Mouse (Mus musculus) forebrain, embryonic 13.5 days (tissue): ENCODE results near the gene Pknox2. TPM values are rescaled to one million over a fixed set of nuclear protein-coding genes. Genes with fewer than 3 reads are reported as not detected.

Experiments
- ATAC-seq: fragments of 200-750 bp; cut with Nextera tagmentation; 2 replicates; pipeline ENCODE4 v1.8.0; 2017
- H3K27ac ChIP-seq: fragments of 300-500 bp; sonication (generic); 2 replicates; pipeline ENCODE4 v1.5.1; 2015; ENCODE audit warnings: inconsistent platforms, mild to moderate bottlenecking, moderate library complexity
- H3K27me3 ChIP-seq: fragments of 300-500 bp; sonication (generic); 2 replicates; pipeline ENCODE4 v1.6.1; 2015; ENCODE audit warnings: mild to moderate bottlenecking, inconsistent platforms
- H3K36me3 ChIP-seq: fragments of 300-500 bp; sonication (generic); 2 replicates; pipeline ENCODE4 v1.6.1; 2015; ENCODE audit warnings: mild to moderate bottlenecking, inconsistent platforms; ENCODE audit not compliant: poor library complexity, severe bottlenecking
- H3K4me1 ChIP-seq: fragments of 300-500 bp; sonication (generic); 2 replicates; pipeline ENCODE4 v1.6.1; 2015; ENCODE audit warnings: inconsistent platforms
- H3K4me2 ChIP-seq: fragments of 300-500 bp; sonication (generic); 2 replicates; pipeline ENCODE4 v1.6.1; 2015; ENCODE audit warnings: inconsistent platforms, mild to moderate bottlenecking, moderate library complexity
- H3K4me3 ChIP-seq: fragments of 300-500 bp; sonication (generic); 2 replicates; pipeline ENCODE4 v1.5.1; 2015; ENCODE audit warnings: mild to moderate bottlenecking, inconsistent platforms
- H3K9ac ChIP-seq: fragments of 300-500 bp; sonication (generic); 2 replicates; pipeline ENCODE4 v1.6.1; 2015; ENCODE audit warnings: mild to moderate bottlenecking, inconsistent platforms
- H3K9me3 ChIP-seq: fragments of 300-500 bp; sonication (generic); replicated peaks from 2 replicates; pipeline ENCODE4 v1.6.1; 2016; ENCODE audit warnings: inconsistent platforms
- WGBS: fragments of 180-500 bp; shearing (Covaris S2); methylation state at CpG from one replicate; pipeline ENCODE4 v1.1.7; 2015; 5-methylcytosine and 5-hydroxymethylcytosine counted together
- polyA plus RNA-seq: library from polyadenylated mRNA; unstranded; fragments of >200 nt; fragmentation: Nextera tagmentation; extraction: Ambion mirVana; gene quantifications from 2 replicates; pipeline ENCODE4 v1.2.1, GENCODE M21; 2015

The Pknox2 gene
- polyA plus RNA-seq = 18.7 and 23.4 TPM in 2 replicates

DNA sequence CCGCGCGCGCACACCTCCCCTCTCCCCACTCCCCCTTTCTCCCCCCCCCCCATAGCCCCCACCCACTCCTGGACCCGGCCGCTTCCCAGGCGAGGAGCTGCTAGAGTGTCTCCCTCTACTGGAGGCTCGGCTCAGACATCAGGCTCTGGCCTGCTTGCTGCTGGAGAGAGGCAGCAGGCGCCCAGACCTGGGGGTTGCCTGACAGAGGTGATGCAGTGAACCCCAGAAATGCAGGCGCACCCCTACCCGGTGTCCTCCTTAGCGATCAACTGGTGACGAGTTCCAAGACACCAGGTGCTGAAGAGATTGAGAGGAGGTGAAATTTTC is at the start of gene Pknox2:
Gene Pknox2, minus strand, starts transcription at position 49 of the 327 bp plus-strand sequence.
- no peaks in the 10 kb centered on the region for H3K36me3 ChIP-seq
- 2% methylated on average over 9 of the region's 13 CpGs for WGBS

DNA sequence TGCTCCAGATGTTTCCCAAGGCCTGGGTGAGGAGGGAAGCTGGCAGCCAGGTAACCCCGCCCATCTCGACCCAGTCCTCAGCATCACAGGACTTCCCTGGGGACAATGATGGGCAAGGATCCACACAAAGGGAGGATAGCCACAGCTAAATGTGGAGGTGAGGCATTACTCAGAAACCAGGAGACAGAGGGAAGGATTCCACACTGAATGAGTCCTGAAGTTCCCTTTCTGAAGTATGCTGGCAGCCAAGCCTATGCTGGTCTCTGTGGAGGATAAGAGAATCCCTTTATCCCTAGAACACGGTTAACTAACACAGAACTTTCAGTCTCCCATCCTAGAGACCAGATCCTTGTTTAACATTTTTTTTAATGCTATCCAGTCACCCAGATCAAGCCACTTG is 40.8 kb upstream of the Pknox2 start:
- Histone ChIP-seq H3K9ac (no peak overlapping the region), H3K27ac (no peak overlapping the region), H3K36me3 (no peaks in the 10 kb centered on the region), H3K4me1 (peaks cover 3% of the 10 kb centered on the region; the same call in 1 of the 2 replicates), H3K27me3 (no peaks in the 10 kb centered on the region), H3K9me3 (no peaks in the 10 kb centered on the region), H3K4me2 (no peak overlapping the region), H3K4me3 (no peak overlapping the region)
- WGBS = 93% methylated on average over 3 of the region's 3 CpGs
- ATAC-seq = no peak

More for the DNA sequence above, at the start of gene Pknox2:
- H3K4me1 ChIP-seq = peaks cover 28% of the 10 kb centered on the region
- H3K27ac ChIP-seq = peak within 1 kb of the TSS; percentile 100
- H3K4me3 ChIP-seq = peak within 1 kb of the TSS; percentile 78
- H3K9ac ChIP-seq = peak within 1 kb of the TSS; percentile 96
- peaks cover 5% of the 10 kb centered on the region; the same call in 1 of the 2 replicates for H3K27me3 ChIP-seq
- ATAC-seq = peak; percentile 87
- no peaks in the 10 kb centered on the region for H3K9me3 ChIP-seq
- peak within 1 kb of the TSS; percentile 81 for H3K4me2 ChIP-seq

DNA sequence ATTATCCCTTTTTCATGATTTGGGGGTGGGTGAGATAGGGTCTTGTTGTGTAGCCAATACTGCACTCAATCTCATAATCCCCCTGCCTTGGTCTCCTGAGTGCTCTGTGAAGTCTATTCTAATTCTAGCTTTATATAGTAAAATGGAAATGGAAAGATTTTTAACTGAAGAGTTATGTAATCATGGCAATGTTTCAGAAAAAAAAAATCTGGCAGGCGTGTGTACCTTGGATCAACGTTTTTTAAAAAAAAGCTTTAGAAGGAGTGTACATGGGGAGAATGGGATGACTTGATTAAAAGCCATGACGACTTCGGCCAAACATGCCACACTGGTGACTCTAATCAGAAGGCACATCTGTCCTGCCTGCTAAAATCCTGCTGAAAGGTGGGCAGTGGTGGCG is 40.2 kb upstream of the Pknox2 start:
- H3K36me3 ChIP-seq = no peaks in the 10 kb centered on the region
- H3K9me3 ChIP-seq = no peaks in the 10 kb centered on the region
- no peak overlapping the region for H3K27ac ChIP-seq
- H3K27me3 ChIP-seq = no peaks in the 10 kb centered on the region
- H3K4me3 ChIP-seq = no peak overlapping the region
- no peak overlapping the region for H3K9ac ChIP-seq
- 91% methylated on average over 5 of the region's 5 CpGs for WGBS
- no peak for ATAC-seq
- peaks cover 4% of the 10 kb centered on the region; the same call in 1 of the 2 replicates for H3K4me1 ChIP-seq
- no peak overlapping the region for H3K4me2 ChIP-seq

DNA sequence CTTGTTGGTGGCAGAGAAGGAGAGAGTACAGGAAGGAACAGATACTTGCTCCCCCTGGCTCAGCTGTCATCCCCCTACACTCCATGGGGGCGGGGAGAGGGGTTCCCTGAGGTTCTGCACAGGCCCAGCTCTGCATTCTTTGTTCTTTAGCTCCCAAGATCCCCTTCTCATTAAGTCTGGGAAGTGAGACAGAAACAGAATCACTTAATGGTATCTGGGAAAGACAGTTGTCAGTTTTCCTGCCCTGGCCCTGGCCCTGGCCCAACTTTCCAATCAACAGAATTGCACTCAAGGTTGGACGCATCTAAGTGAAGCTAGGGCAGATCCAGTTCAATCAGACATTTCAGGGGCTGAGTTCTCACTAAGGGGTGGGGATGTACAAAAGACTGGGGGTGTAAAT is 36.0 kb upstream of the Pknox2 start:
- Histone ChIP-seq H3K9me3 (no peaks in the 10 kb centered on the region), H3K27ac (no peak overlapping the region), H3K4me1 (peaks cover 39% of the 10 kb centered on the region), H3K4me3 (no peak overlapping the region), H3K36me3 (no peaks in the 10 kb centered on the region), H3K4me2 (no peak overlapping the region), H3K27me3 (no peaks in the 10 kb centered on the region), H3K9ac (no peak overlapping the region)
- no peak for ATAC-seq
- WGBS = 52% methylated on average over 2 of the region's 2 CpGs

DNA sequence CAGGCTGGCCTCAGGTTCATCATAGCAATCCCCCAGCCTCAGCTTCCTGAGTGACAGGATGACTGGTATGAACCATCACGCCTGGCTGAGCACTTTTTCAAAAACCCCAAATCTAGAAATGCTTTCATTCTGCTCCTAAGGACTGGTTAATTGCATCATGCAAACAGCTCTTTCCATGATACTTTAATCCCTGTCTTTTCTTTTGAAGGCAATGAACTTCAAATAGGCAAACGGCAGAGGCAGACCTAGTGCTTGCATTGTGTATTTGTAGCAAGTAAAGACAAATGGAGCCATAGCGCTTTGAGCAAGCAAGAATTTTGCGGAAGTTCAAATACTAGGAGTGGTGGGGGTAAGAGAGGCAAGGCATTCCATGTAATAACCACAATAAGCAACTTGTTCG is 34.4 kb upstream of the Pknox2 start:
- Histone ChIP-seq H3K4me3 (no peak overlapping the region), H3K4me2 (no peak overlapping the region), H3K27me3 (no peaks in the 10 kb centered on the region), H3K36me3 (no peaks in the 10 kb centered on the region), H3K9ac (no peak overlapping the region), H3K27ac (no peak overlapping the region), H3K9me3 (no peaks in the 10 kb centered on the region), H3K4me1 (peaks cover 54% of the 10 kb centered on the region)
- ATAC-seq = no peak
- 15% methylated on average over 5 of the region's 5 CpGs for WGBS

DNA sequence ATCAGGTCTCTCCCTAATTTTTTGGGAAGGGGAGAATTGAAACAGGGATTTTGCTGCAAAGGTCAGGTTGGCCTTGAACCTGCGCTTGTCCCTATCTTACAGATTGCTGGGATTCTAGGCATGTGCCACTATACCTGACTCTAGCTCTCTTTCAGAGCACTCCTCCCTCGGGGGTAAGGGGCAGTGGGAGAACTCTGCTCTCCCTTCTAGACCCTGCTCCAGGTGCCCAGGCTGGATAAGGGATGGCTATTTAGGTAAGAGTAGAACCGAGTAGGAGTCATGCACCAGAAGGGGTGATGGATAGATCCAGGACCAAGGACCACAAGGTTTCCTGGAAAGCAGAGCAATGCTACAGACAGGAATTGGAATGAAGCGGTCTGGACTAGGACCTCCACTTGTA is 32.4 kb upstream of the Pknox2 start:
- no peak overlapping the region for H3K4me3 ChIP-seq
- ATAC-seq = no peak
- H3K36me3 ChIP-seq = no peaks in the 10 kb centered on the region
- H3K9ac ChIP-seq = no peak overlapping the region
- peaks cover 57% of the 10 kb centered on the region for H3K4me1 ChIP-seq
- no peak overlapping the region; the same call in 1 of the 2 replicates for H3K4me2 ChIP-seq
- H3K27ac ChIP-seq = 0 out of 2 replicates have a peak overlapping the region, but pooled peaks have one; percentile 31
- H3K27me3 ChIP-seq = no peaks in the 10 kb centered on the region
- 84% methylated on average over 4 of the region's 4 CpGs for WGBS
- H3K9me3 ChIP-seq = no peaks in the 10 kb centered on the region

DNA sequence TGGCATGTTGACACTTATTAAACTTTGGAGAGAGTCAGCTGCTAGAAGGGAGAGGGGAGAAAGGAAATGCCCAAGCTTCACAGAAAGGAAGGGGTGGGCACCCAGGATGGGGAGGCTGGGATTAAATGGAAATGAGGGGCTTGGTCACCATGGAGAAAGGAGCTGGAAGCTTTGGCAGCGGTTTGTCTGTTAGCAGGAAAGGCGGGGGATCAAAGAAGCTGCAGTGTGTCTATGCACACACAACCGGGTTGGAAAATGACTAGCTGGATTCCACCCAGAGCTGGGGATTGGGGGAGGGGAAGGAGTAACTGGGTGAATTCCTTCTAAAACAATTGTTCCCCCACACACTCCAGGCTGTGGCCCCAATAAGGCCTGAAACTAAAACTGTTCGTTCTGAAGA is 31.7 kb upstream of the Pknox2 start:
- Histone ChIP-seq H3K4me1 (peaks cover 57% of the 10 kb centered on the region), H3K4me2 (0 out of 2 replicates have a peak overlapping the region, but pooled peaks have one; percentile 8)

DNA sequence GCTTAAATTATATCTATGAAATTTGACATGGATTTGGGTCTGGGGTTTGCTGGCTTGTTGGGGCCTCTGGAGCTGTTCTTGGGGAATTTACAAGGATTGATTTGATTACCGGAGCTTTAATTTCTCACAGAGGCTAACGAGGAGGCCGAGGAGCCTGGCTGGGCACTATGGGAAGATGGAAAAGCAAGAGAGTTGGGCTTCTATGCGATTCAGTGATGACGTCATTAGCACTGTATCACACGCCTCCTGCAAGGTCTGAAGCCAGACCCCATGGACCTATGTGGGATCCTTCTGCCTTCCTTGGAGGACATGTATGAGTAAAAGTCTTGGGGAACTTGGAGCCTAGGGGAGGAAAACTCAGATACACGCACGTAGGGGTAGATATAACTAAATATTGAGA is 30.3 kb upstream of the Pknox2 start:
- ATAC-seq = peak; percentile 54
- H3K36me3 ChIP-seq = no peaks in the 10 kb centered on the region
- H3K4me2 ChIP-seq = peak overlapping the region; percentile 38
- WGBS = 29% methylated on average over 8 of the region's 8 CpGs
- peaks cover 57% of the 10 kb centered on the region for H3K4me1 ChIP-seq
- no peak overlapping the region for H3K9ac ChIP-seq
- no peaks in the 10 kb centered on the region for H3K9me3 ChIP-seq
- H3K27ac ChIP-seq = 0 out of 2 replicates have a peak overlapping the region, but pooled peaks have one; percentile 36
- no peak overlapping the region for H3K4me3 ChIP-seq
- no peaks in the 10 kb centered on the region for H3K27me3 ChIP-seq

More for the DNA sequence above, 31.7 kb upstream of the Pknox2 start:
- WGBS = 8% methylated on average over 4 of the region's 4 CpGs
- peak overlapping the region; percentile 58; the same call in 1 of the 2 replicates for H3K27ac ChIP-seq
- H3K36me3 ChIP-seq = no peaks in the 10 kb centered on the region
- H3K4me3 ChIP-seq = no peak overlapping the region
- H3K9ac ChIP-seq = no peak overlapping the region
- H3K9me3 ChIP-seq = no peaks in the 10 kb centered on the region
- peak; percentile 67 for ATAC-seq
- no peaks in the 10 kb centered on the region for H3K27me3 ChIP-seq

DNA sequence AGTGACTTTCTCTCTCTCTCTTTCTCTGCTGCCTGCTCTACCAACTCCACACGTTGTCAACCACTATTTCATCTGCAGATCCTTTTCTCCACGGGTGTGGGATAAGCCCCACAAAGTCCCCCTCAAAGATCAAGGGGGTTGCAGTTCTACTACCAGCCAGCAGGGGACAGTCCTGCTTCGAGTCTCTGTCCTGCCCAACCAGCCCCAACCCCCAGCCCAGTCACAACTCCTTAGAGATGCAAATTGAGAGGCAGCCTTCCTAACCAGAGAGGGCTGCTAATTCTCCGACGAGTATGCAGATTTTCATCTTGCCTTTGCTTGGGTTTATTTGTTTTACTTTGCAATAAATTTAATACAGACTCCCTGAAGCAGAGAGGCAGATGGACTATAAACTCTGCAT is 29.9 kb upstream of the Pknox2 start:
- Histone ChIP-seq H3K4me2 (peak overlapping the region; percentile 38), H3K27me3 (no peaks in the 10 kb centered on the region), H3K4me3 (no peak overlapping the region), H3K36me3 (no peaks in the 10 kb centered on the region), H3K9me3 (no peaks in the 10 kb centered on the region), H3K9ac (no peak overlapping the region), H3K4me1 (peaks cover 57% of the 10 kb centered on the region), H3K27ac (0 out of 2 replicates have a peak overlapping the region, but pooled peaks have one; percentile 36)
- WGBS = 2% methylated on average over 5 of the region's 5 CpGs
- ATAC-seq = peak; percentile 87

DNA sequence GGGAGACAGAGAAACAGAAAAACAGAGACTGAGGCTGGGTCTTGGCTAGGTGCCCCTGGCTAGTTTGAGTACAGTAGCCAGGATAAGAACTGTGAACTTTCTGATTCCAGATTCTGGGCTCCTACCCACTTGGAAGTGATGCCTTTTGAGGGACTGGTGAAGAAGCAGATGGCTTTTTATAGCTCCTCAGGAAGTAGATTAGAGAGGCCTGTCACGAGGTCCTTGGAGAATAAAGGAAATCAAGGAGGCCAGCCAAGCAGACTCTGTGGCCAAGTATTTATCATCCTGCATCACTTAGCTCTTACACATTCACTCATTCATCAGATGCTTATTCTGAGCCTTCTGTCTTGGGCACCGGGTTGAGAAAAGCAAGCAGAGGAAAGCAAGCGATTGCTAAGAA is 28.8 kb upstream of the Pknox2 start:
- no peak overlapping the region for H3K4me3 ChIP-seq
- H3K9me3 ChIP-seq = no peaks in the 10 kb centered on the region
- no peak overlapping the region for H3K27ac ChIP-seq
- peaks cover 47% of the 10 kb centered on the region for H3K4me1 ChIP-seq
- peak; percentile 6; the same call in 1 of the 2 replicates for ATAC-seq
- H3K4me2 ChIP-seq = no peak overlapping the region
- H3K36me3 ChIP-seq = no peaks in the 10 kb centered on the region
- 52% methylated on average over 3 of the region's 3 CpGs for WGBS
- no peaks in the 10 kb centered on the region for H3K27me3 ChIP-seq
- no peak overlapping the region for H3K9ac ChIP-seq

DNA sequence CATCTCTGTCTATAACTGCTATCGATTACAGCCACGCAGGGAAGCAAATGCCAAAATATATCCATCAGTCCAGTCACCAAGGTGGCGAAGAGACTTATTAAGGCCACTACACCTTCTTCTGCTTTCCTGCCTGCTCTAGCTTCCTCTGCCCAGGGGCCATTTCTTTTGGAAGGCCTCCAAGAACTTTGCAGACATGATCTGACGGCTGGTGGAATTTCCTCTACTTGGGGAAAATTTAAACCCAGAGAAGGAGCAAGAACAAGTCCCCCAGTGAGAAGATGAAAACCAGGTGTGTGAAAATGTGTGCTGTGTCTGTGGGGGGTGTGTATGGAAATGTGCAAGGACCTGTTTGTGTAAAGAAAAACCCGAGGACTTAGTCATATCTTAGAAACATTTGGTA is 26.2 kb upstream of the Pknox2 start:
- ATAC-seq = no peak
- Histone ChIP-seq H3K27ac (no peak overlapping the region), H3K4me1 (peaks cover 24% of the 10 kb centered on the region), H3K36me3 (no peaks in the 10 kb centered on the region), H3K9ac (no peak overlapping the region), H3K4me3 (no peak overlapping the region), H3K9me3 (no peaks in the 10 kb centered on the region), H3K27me3 (no peaks in the 10 kb centered on the region), H3K4me2 (no peak overlapping the region)
- 66% methylated on average over 5 of the region's 5 CpGs for WGBS

DNA sequence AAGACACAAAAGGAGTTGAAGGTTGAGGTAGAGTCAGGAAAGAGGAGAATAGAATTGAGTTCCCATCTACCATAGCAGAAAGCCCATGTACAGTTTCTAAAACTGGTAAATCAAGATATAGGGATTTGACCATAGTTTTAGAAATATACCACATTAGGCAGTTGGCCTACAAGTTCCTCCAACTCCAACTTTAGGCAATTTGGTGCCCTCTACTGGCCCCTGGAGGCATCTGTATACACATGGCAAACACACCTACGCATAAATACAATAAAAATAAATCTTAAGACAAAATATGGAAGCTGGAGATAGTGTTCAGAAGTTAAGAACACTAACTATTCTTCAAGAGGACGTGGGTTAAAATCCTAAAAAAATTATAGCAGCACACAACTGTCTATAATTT is 19.7 kb upstream of the Pknox2 start:
- no peak for ATAC-seq
- H3K27me3 ChIP-seq = no peaks in the 10 kb centered on the region
- H3K4me3 ChIP-seq = no peak overlapping the region
- H3K4me1 ChIP-seq = no peaks in the 10 kb centered on the region
- H3K36me3 ChIP-seq = no peaks in the 10 kb centered on the region
- no peak overlapping the region for H3K27ac ChIP-seq
- 77% methylated on average over 2 of the region's 2 CpGs for WGBS
- no peaks in the 10 kb centered on the region for H3K9me3 ChIP-seq
- H3K4me2 ChIP-seq = no peak overlapping the region
- H3K9ac ChIP-seq = no peak overlapping the region

DNA sequence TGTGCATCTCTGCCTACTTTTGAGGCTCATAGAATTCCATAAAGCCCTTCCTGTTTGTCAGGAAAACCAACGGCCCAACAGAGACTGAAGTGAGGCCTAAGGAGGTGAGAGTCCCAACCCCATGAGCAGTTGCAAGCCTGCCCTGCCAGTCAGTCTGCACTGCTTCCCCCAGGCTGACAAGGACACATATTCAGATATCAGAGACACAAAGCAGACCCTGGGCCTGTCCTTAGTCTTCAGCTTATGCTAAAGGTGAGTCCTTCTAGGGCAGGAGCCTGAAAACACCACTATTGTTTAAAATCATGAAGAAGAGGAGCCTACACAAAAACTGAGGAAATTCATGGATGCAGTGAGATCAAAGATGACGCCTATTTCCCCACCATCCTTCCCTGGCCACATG is 13.5 kb upstream of the Pknox2 start:
- Histone ChIP-seq H3K9me3 (no peaks in the 10 kb centered on the region), H3K27me3 (no peaks in the 10 kb centered on the region), H3K27ac (no peak overlapping the region), H3K4me2 (no peak overlapping the region), H3K4me3 (no peak overlapping the region), H3K36me3 (no peaks in the 10 kb centered on the region), H3K4me1 (peaks cover 5% of the 10 kb centered on the region; the same call in 1 of the 2 replicates), H3K9ac (no peak overlapping the region)
- ATAC-seq = no peak
- WGBS = 77% methylated on average over 2 of the region's 2 CpGs
